Mouse (Mus musculus) bone marrow macrophage, adult 2 months (primary cell): ENCODE measurements around the gene Aasdh.

Experiments
- CTCF ChIP-seq: IDR thresholded peaks from 2 replicates; pipeline ENCODE4 v1.5.1; 2012; ENCODE audit warnings: low read depth, mild to moderate bottlenecking, low read length, moderate library complexity
- POLR2A ChIP-seq: IDR thresholded peaks from 2 replicates; pipeline ENCODE4 v1.6.1; 2012; ENCODE audit warnings: mild to moderate bottlenecking, low read depth, low read length, borderline replicate concordance

GRCm38 (mm10) chr5:76944965-76945677 lies 39.8 kb upstream of the Aasdh start:
- TF ChIP-seq POLR2A (no peak), CTCF (no peak)
